Comparison of ENCODE assay signal across 16 mouse cellular contexts in genomic region chr9:116313932-116314790, GRCm38 (mm10).
DNase-seq lines count a peak whose midpoint lies in the region; ATAC-seq and TF ChIP-seq lines count a peak whose summit lies in the region.
"Had no signal": no experiment of that assay in that cellular context is flagged by ENCODE, and none has a peak within 500 bp of the region (broad histone marks: within the 10 kb centered on the region; RNA-seq: fewer than 3 reads in every experiment).

No protein-coding gene starts in this region.

- WGBS in liver, postnatal 0 days (ENCODE audit: insufficient replicate concordance): 65% methylated on average over 14 of the region's 14 CpGs
- 74% methylated on average over 14 of the region's 14 CpGs for WGBS in liver, embryonic 11.5 days
- 54% methylated on average over 14 of the region's 14 CpGs for WGBS in heart, postnatal 0 days
- WGBS in kidney, adult 2 months: 78% methylated on average over 14 of the region's 14 CpGs

- H3K4me2 ChIP-seq in liver, postnatal 0 days (ENCODE audit: low read depth, low read length): no peak overlapping the region
- no peak overlapping the region for H3K4me2 ChIP-seq in liver, embryonic 11.5 days
- no peak overlapping the region for H3K4me2 ChIP-seq in heart, postnatal 0 days (ENCODE audit: low read depth, low read length)
- H3K4me2 ChIP-seq: midbrain, embryonic 15.5 days; neural tube, embryonic 13.5 days had no signal

- TF ChIP-seq EP300 in liver, postnatal 0 days (IDR thresholded peaks at IDR 0.05; ENCODE audit: low read depth): peak; percentile 32; the same call in 1 of the 2 replicates
- TF ChIP-seq EP300 in heart, postnatal 0 days (IDR thresholded peaks at IDR 0.05; ENCODE audit: low read depth): peak; percentile 32; the same call in 1 of the 2 replicates

- H3K9me3 ChIP-seq in liver, postnatal 0 days (ENCODE audit: low read length): no peaks in the 10 kb centered on the region
- no peaks in the 10 kb centered on the region for H3K9me3 ChIP-seq in liver, embryonic 11.5 days (ENCODE audit: control insufficient read depth, low read length)
- no peaks in the 10 kb centered on the region for H3K9me3 ChIP-seq in heart, postnatal 0 days (replicated peaks; ENCODE audit: control insufficient read depth, low read length)
- H3K9me3 ChIP-seq: midbrain, embryonic 15.5 days; neural tube, embryonic 13.5 days had no signal

- TF ChIP-seq CTCF in liver, postnatal 0 days (IDR thresholded peaks at IDR 0.05; ENCODE audit: low read depth): no peak
- TF ChIP-seq CTCF in heart, postnatal 0 days (IDR thresholded peaks at IDR 0.05; ENCODE audit: low read depth): no peak
- no peak for TF ChIP-seq CTCF in kidney, adult 2 months (conservative IDR thresholded peaks at IDR 0.05; ENCODE audit: insufficient read depth, insufficient read length, low read depth, low read length)

- no peak for DNase-seq in liver, postnatal 0 days
- no peak for DNase-seq in liver, embryonic 11.5 days (ENCODE audit: low spot score)
- DNase-seq in heart, adult 9 months (ENCODE audit: low spot score in 2 of 2): peak; percentile 30 to 47
- DNase-seq in heart, postnatal 0 days (ENCODE audit: low spot score): peak; percentile 49
- DNase-seq in lung, postnatal 4 days: peak; percentile 37 to 44
- no peak for DNase-seq in kidney, adult 2 months
- DNase-seq in T-cell, adult 2 months (ENCODE audit: low spot score): no peak
- DNase-seq: adrenal gland, postnatal 25 days; gastrocnemius, postnatal 36 days; thymus, postnatal 14 days had no signal

- no peak overlapping the region for H3K4me3 ChIP-seq in liver, postnatal 0 days (ENCODE audit: low read depth, low read length)
- no peak overlapping the region for H3K4me3 ChIP-seq in liver, embryonic 11.5 days (ENCODE audit: low read depth, low read length)
- H3K4me3 ChIP-seq in heart, postnatal 0 days (ENCODE audit: low read depth, low read length): no peak overlapping the region
- no peak overlapping the region for H3K4me3 ChIP-seq in kidney, adult 2 months (ENCODE audit: insufficient read depth, low read depth, low read length)
- H3K4me3 ChIP-seq: midbrain, embryonic 15.5 days; neural tube, embryonic 13.5 days had no signal

- no peak for ATAC-seq in liver, postnatal 0 days
- no peak for ATAC-seq in liver, embryonic 11.5 days (replicated peaks; ENCODE audit: low FRiP score)
- peak; percentile 27; the same call in 1 of the 2 replicates for ATAC-seq in heart, postnatal 0 days (ENCODE audit: insufficient read depth, low read depth)
- ATAC-seq: forebrain, embryonic 16.5 days; hindbrain, postnatal 0 days; midbrain, embryonic 15.5 days had no signal

- peaks cover 4% of the 10 kb centered on the region; the same call in 1 of the 2 replicates for H3K4me1 ChIP-seq in liver, postnatal 0 days (ENCODE audit: insufficient read depth)
- H3K4me1 ChIP-seq in liver, embryonic 11.5 days (replicated peaks; ENCODE audit: control insufficient read depth, insufficient read depth, low read length): no peaks in the 10 kb centered on the region
- no peaks in the 10 kb centered on the region for H3K4me1 ChIP-seq in heart, postnatal 0 days (ENCODE audit: control insufficient read depth, insufficient read depth)
- no peaks in the 10 kb centered on the region for H3K4me1 ChIP-seq in kidney, adult 2 months (ENCODE audit: control insufficient read depth, insufficient read depth, low read length)
- H3K4me1 ChIP-seq: midbrain, embryonic 15.5 days; neural tube, embryonic 13.5 days had no signal

- H3K36me3 ChIP-seq in liver, postnatal 0 days (replicated peaks; ENCODE audit: insufficient read depth, low read length): no peaks in the 10 kb centered on the region
- no peaks in the 10 kb centered on the region for H3K36me3 ChIP-seq in liver, embryonic 11.5 days (ENCODE audit: control insufficient read depth, insufficient read depth, low read length)
- H3K36me3 ChIP-seq in heart, postnatal 0 days (replicated peaks; ENCODE audit: control insufficient read depth, insufficient read depth, low read length): no peaks in the 10 kb centered on the region
- H3K36me3 ChIP-seq in kidney, adult 2 months (ENCODE audit: control insufficient read depth, insufficient read depth, low read length): no peaks in the 10 kb centered on the region
- H3K36me3 ChIP-seq: midbrain, embryonic 15.5 days; neural tube, embryonic 13.5 days had no signal

- no peak for TF ChIP-seq POLR2A in kidney, adult 2 months (IDR thresholded peaks at IDR 0.05; ENCODE audit: low read depth, low read length)

- H3K9ac ChIP-seq in liver, postnatal 0 days (replicated peaks): no peak overlapping the region
- H3K9ac ChIP-seq in liver, embryonic 11.5 days (ENCODE audit: low read depth, low read length): no peak overlapping the region
- H3K9ac ChIP-seq in heart, postnatal 0 days (replicated peaks; ENCODE audit: low read depth, low read length): no peak overlapping the region
- H3K9ac ChIP-seq: midbrain, embryonic 15.5 days; neural tube, embryonic 13.5 days had no signal

- H3K27me3 ChIP-seq in liver, postnatal 0 days (ENCODE audit: insufficient read depth, low read length): no peaks in the 10 kb centered on the region
- H3K27me3 ChIP-seq in liver, embryonic 11.5 days (replicated peaks; ENCODE audit: control insufficient read depth, insufficient read depth, low read length): no peaks in the 10 kb centered on the region
- H3K27me3 ChIP-seq in heart, postnatal 0 days (ENCODE audit: control insufficient read depth, insufficient read depth, low read length): no peaks in the 10 kb centered on the region
- no peaks in the 10 kb centered on the region for H3K27me3 ChIP-seq in kidney, adult 2 months (replicated peaks; ENCODE audit: control insufficient read depth, insufficient read depth, low read length)
- H3K27me3 ChIP-seq: CH12.LX; midbrain, embryonic 15.5 days; neural tube, embryonic 13.5 days had no signal

- no peak overlapping the region for H3K27ac ChIP-seq in liver, postnatal 0 days (ENCODE audit: low read depth)
- H3K27ac ChIP-seq in liver, embryonic 11.5 days (ENCODE audit: low read depth, low read length): no peak overlapping the region
- H3K27ac ChIP-seq in heart, postnatal 0 days (ENCODE audit: low read depth): 0 out of 2 replicates have a peak overlapping the region, but pooled peaks have one; percentile 4
- no peak overlapping the region for H3K27ac ChIP-seq in kidney, adult 2 months (ENCODE audit: insufficient read depth, low read depth, low read length)
- H3K27ac ChIP-seq: hindbrain, postnatal 0 days; macrophage; midbrain, embryonic 15.5 days; neural tube, embryonic 13.5 days had no signal

Comparison
In these comparisons a context has a peak if more than half of its experiments do, and no peak if none do; other contexts are left out.
1. DNase-seq: peak in heart, adult 9 months (2 of 2), heart, postnatal 0 days (single experiment) and lung, postnatal 4 days (2 of 2); none in liver, postnatal 0 days (single experiment), liver, embryonic 11.5 days (single experiment), kidney, adult 2 months (single experiment) and T-cell, adult 2 months (single experiment).